Mouse (Mus musculus) liver, adult (tissue): ENCODE measurements around the gene L1cam.

Experiments used
- GATA4 ChIP-seq: IDR thresholded peaks from 2 replicates; pipeline ENCODE4 v1.6.1; 2014; ENCODE audit warnings: mild to moderate bottlenecking, low read length; ENCODE audit not compliant: insufficient replicate concordance

Gene L1cam

DNA sequence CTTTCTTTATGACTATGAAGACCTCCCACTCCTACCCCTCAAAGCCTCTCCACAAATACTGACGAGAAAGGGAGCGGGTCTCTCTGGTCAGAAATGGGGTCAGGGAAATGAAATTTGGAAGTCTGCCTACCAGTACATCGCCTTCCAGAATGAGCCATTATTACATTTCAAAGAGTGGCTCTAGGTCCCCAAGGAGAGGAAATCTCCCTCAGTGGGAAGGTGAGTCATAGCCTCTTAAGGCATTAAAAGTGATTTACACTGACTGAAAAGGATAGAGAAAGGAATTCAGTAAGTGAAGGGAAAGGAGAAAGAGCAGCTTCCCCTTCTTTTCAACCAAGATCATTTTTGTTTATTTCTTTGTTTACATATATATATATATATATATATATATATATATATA lies 59.2 kb downstream of the L1cam start:
- no peak for TF ChIP-seq GATA4

DNA sequence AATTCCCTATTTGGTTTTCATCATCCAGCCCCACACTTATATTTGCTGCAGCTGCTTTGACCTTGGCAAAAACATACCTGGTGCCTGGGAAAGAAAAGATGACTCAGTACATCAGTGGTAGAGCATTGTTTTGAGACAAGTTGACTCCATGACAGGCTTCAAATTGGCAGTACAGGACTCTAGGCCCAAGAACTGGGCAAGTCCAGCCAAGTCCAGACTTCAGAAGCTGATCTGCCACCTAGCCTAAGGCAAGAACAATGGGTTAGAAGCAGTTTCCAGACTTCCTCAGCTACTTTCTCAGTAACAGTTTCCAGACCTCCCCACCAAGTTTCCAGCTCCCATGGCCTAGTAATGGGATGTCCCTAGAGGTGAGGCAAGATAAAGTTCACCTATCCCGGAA lies 60.2 kb downstream of the L1cam start:
- no peak for TF ChIP-seq GATA4

GRCm38 (mm10) chrX:73824185-73825151 lies 71.4 kb downstream of the L1cam start, which contains the start of gene Pdzd4:
Pdzd4 (minus strand) TSS chrX:73824969.
- no peak for TF ChIP-seq GATA4

DNA sequence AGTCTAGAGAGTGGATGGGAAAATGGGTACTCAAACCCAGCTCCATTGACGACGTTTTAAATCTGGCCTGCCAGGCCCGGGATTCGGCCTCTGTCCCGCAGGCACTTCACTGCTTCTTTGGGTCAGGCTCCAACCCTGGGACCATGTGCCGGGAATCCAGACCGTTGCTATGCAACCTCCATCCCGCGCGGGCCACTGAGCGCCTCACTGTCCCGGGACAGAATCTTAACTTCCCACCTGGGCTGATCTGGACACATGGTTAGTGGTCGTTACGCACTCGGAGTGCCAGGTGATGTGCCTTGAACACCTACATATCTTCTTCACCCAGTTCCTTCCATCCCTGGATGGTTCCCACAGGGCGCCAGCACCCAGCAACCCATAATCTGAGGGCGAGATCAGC lies 72.2 kb downstream of the L1cam start:
- TF ChIP-seq GATA4: no peak

GRCm38 (mm10) chrX:73816596-73817314 lies 79.2 kb downstream of the L1cam start:
- no peak for TF ChIP-seq GATA4

DNA sequence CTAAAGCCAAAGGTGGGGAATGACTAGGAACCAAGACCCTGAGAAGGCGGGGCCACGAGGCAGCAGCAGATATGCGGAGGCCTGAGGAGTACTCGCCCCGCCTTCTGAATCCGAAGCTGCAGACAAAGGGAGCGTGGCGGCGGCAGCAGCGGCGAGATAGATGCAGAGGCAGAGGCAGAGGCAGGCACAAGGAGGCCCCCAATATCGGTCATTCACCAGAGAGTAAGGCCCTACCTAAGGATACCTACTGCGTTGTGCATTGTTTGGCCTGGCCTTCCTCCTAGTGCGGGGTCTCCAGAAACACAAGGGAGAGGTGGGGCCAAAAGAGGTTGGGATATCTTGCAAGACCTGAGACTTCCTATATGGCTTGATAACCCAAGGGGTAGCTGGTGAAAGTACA lies 80.8 kb downstream of the L1cam start:
- TF ChIP-seq GATA4: no peak

DNA sequence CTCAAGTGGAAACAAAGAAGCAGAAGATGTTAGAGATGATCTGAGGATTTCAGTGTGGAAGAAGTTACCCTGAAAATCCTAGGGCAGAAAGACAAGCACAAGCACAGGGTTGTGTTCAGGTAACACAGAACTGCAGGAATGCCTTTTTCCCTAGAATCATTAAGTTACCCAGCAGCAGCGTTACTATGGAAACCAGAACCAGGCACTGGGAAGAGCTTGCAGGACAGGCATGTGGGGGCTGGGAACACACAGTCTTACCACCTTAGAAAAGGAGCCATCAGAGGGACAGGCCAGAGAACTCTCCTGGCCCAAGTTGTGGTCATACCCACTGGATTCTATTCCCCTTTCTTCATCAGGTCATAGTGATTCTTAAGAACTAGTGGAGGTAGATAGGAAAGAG lies 90.1 kb downstream of the L1cam start:
- no peak for TF ChIP-seq GATA4
